Mouse (Mus musculus) cortical plate, adult 2 months (tissue): ENCODE results near the gene Tank.

ENCODE experiments used
- CTCF ChIP-seq: fragments of 200-500 bp; IDR thresholded peaks from 2 replicates; pipeline ENCODE4 v1.5.1; 2011; ENCODE audit warnings: mild to moderate bottlenecking, control low read depth, low read length; ENCODE audit not compliant: insufficient read depth; ENCODE audit errors: extremely low read depth
- POLR2A ChIP-seq: fragments of 200-500 bp; IDR thresholded peaks from 2 replicates; pipeline ENCODE4 v1.6.1; 2011; ENCODE audit warnings: mild to moderate bottlenecking, low read length, control low read depth; ENCODE audit not compliant: insufficient read depth; ENCODE audit errors: extremely low read depth

GRCm38 (mm10) chr2:61606942-61607341 is 28.6 kb downstream of the Tank start:
- TF ChIP-seq POLR2A (no peak), CTCF (no peak)
